Comparison of ENCODE assay signal across 7 mouse cellular contexts in genomic region chr11:106215927-106216729, GRCm38 (mm10). TPM values are rescaled to one million over a fixed set of nuclear protein-coding genes. Genes with fewer than 3 reads are reported as not detected.
A peak's percentile ranks its signal among the peaks of the same experiment; 100 is the strongest.
DNase-seq lines count a peak whose midpoint lies in the region; ATAC-seq and TF ChIP-seq lines count a peak whose summit lies in the region.

Gene Ccdc47, minus strand, starts transcription at chr11:106216344.

- peak within 1 kb of the TSS; percentile 63 for H3K4me2 ChIP-seq in intestine, embryonic 15.5 days (replicated peaks)

- peak within 1 kb of the TSS; percentile 91 for H3K27ac ChIP-seq in intestine, embryonic 15.5 days
- H3K27ac ChIP-seq in midbrain, embryonic 10.5 days (replicated peaks), result peak within 1 kb of the TSS; percentile 92
- peak within 1 kb of the TSS; percentile 99 for H3K27ac ChIP-seq in small intestine, adult 2 months (ENCODE audit: insufficient read depth, low read depth, low read length)

- intact Hi-C loops in gastrocnemius, postnatal 36 days (cut with DNase I), result no loop called here
- intact Hi-C loops in left cerebral cortex, postnatal 25 days (cut with DNase I), result loop anchor here (2.0 to 5.0 kb wide), 3 partner anchors 23 to 55 kb away; partner anchors contain the start of genes Ftsj3, Gm10840, Limd2 and Psmc5

- peaks cover 7% of the 10 kb centered on the region for H3K36me3 ChIP-seq in intestine, embryonic 15.5 days
- H3K36me3 ChIP-seq in midbrain, embryonic 10.5 days, result peaks cover 33% of the 10 kb centered on the region
- H3K36me3 ChIP-seq in small intestine, adult 2 months (ENCODE audit: control insufficient read depth, insufficient read depth, low read length), result peaks cover 10% of the 10 kb centered on the region

- H3K9me3 ChIP-seq in intestine, embryonic 15.5 days, result no peaks in the 10 kb centered on the region
- H3K9me3 ChIP-seq in midbrain, embryonic 10.5 days (replicated peaks), result no peaks in the 10 kb centered on the region

- peaks cover 16% of the 10 kb centered on the region for H3K4me1 ChIP-seq in intestine, embryonic 15.5 days (replicated peaks)
- H3K4me1 ChIP-seq in midbrain, embryonic 10.5 days, result peaks cover 30% of the 10 kb centered on the region
- H3K4me1 ChIP-seq in small intestine, adult 2 months (ENCODE audit: control insufficient read depth, insufficient read depth, insufficient read length, low read length), result peaks cover 6% of the 10 kb centered on the region; the same call in 1 of the 2 replicates

- H3K4me3 ChIP-seq in intestine, embryonic 15.5 days (replicated peaks), result peak within 1 kb of the TSS; percentile 86
- H3K4me3 ChIP-seq in midbrain, embryonic 10.5 days, result peak within 1 kb of the TSS; percentile 75
- peak within 1 kb of the TSS; percentile 99 for H3K4me3 ChIP-seq in small intestine, adult 2 months (ENCODE audit: low read depth, low read length)

- TF ChIP-seq CTCF in small intestine, adult 2 months (IDR thresholded peaks at IDR 0.05; ENCODE audit: extremely low read depth, insufficient read length, insufficient replicate concordance, low read depth, low read length), result no peak

- TF ChIP-seq POLR2A in small intestine, adult 2 months (IDR thresholded peaks at IDR 0.05; ENCODE audit: low read depth, low read length), result peak; percentile 62

- DNase-seq in adrenal gland, adult 8-10 months, result peak; percentile 97
- peak; percentile 98 for DNase-seq in embryo, embryonic 11.5 days (ENCODE audit: low read depth, low spot score)
- peak; percentile 86 to 93 for DNase-seq in gastrocnemius, postnatal 36 days
- DNase-seq in left cerebral cortex, postnatal 25 days (ENCODE audit: low spot score in 2 of 2), result peak; percentile 96 to 100
- DNase-seq in midbrain, embryonic 10.5 days (ENCODE audit: low spot score), result peak; percentile 96

- peak within 1 kb of the TSS; percentile 97 for H3K9ac ChIP-seq in intestine, embryonic 15.5 days

- no peaks in the 10 kb centered on the region for H3K27me3 ChIP-seq in intestine, embryonic 15.5 days (replicated peaks)
- H3K27me3 ChIP-seq in midbrain, embryonic 10.5 days (ENCODE audit: low read depth, poor library complexity, severe bottlenecking), result no peaks in the 10 kb centered on the region
- no peaks in the 10 kb centered on the region for H3K27me3 ChIP-seq in small intestine, adult 2 months (ENCODE audit: control insufficient read depth, insufficient read depth, low read length)

- WGBS in intestine, embryonic 15.5 days, result under 1% methylated on average over 46 of the region's 46 CpGs
- WGBS in midbrain, embryonic 10.5 days, result under 1% methylated on average over 46 of the region's 46 CpGs
- WGBS in small intestine, adult 2 months, result under 1% methylated on average over 46 of the region's 46 CpGs

- peak; percentile 98 for ATAC-seq in intestine, embryonic 15.5 days

RNA-seq across cellular contexts. Expression of gene Ccdc47, which starts in this region (rescaled TPM):
- 100 to 1,000 TPM in 3 of 4 experiments, 10 to 100 TPM in 1; 84.3 to 125 (median 116) TPM for total RNA-seq in adrenal gland, adult 8-10 months (2022)
- total RNA-seq in gastrocnemius, postnatal 36 days (2021), result 10 to 100 TPM; 60.0 to 68.3 TPM
- 88.6 and 91.5 TPM in 2 replicates for polyA plus RNA-seq in intestine, embryonic 15.5 days (2015; fragmentation: Nextera tagmentation; extraction: Ambion mirVana)
- 10 to 100 TPM; 79.9 to 83.7 TPM for total RNA-seq in left cerebral cortex, postnatal 25 days (2021)
- polyA plus RNA-seq in midbrain, embryonic 10.5 days (2016; fragmentation: Nextera tagmentation; extraction: Ambion mirVana), result 69.9 and 74.0 TPM in 2 replicates
- polyA plus RNA-seq in small intestine, adult 2 months (2012; rRNA removed), result 2.2 and 4.8 TPM in 2 replicates

Comparison
In these comparisons a context has a peak if more than half of its experiments do, and no peak if none do; other contexts are left out.
1. Peak in every context shown above with its lines: DNase-seq, ATAC-seq, H3K4me3 ChIP-seq and H3K27ac ChIP-seq.
2. RNA of gene Ccdc47 (polyA plus RNA-seq): 88.6 to 91.5 TPM in intestine, embryonic 15.5 days and 69.9 to 74.0 TPM in midbrain, embryonic 10.5 days; 2.2 to 4.8 TPM in small intestine, adult 2 months; every median in the first group is over 10 times any median in the second.